Mouse (Mus musculus) midbrain, embryonic 14.5 days (tissue): ENCODE data around the gene Gria2. TPM values are rescaled to one million over a fixed set of nuclear protein-coding genes. Genes with fewer than 3 reads are reported as not detected.
A peak's percentile ranks its signal among the peaks of the same experiment; 100 is the strongest.

Experiments used
- ATAC-seq: fragments of 200-750 bp; cut with Nextera tagmentation; 2 replicates; pipeline ENCODE4 v1.8.0; 2017; ENCODE audit warnings: moderate number of reproducible peaks, moderate library complexity; ENCODE audit not compliant: low FRiP score, low TSS enrichment
- DNase-seq: peaks from one replicate; pipeline ENCODE4 v3.0.0-alpha.2; 2015
- H3K27ac ChIP-seq: fragments of 300-500 bp; sonication (generic); replicated peaks from 2 replicates; pipeline ENCODE4 v1.5.1; 2014; ENCODE audit warnings: mild to moderate bottlenecking, low read depth, low read length, moderate library complexity
- H3K27me3 ChIP-seq: fragments of 300-500 bp; sonication (generic); 2 replicates; pipeline ENCODE4 v1.6.1; 2014; ENCODE audit warnings: low read length, control low read depth, mixed read lengths; ENCODE audit not compliant: control insufficient read depth, insufficient read depth
- H3K36me3 ChIP-seq: fragments of 300-500 bp; sonication (generic); 2 replicates; pipeline ENCODE4 v1.6.1; 2014; ENCODE audit warnings: low read length, control low read depth; ENCODE audit not compliant: control insufficient read depth, insufficient read depth
- H3K4me1 ChIP-seq: fragments of 300-500 bp; sonication (generic); 2 replicates; pipeline ENCODE4 v1.6.1; 2014; ENCODE audit warnings: mild to moderate bottlenecking, antibody characterized with exemption, low read length, control low read depth; ENCODE audit not compliant: control insufficient read depth, insufficient read depth
- H3K4me2 ChIP-seq: fragments of 300-500 bp; sonication (generic); 2 replicates; pipeline ENCODE4 v1.6.1; 2014; ENCODE audit warnings: mild to moderate bottlenecking, low read length, moderate library complexity
- H3K4me3 ChIP-seq: fragments of 300-500 bp; sonication (generic); replicated peaks from 2 replicates; pipeline ENCODE4 v1.5.1; 2014; ENCODE audit warnings: low read depth, low read length
- H3K9ac ChIP-seq: fragments of 300-500 bp; sonication (generic); replicated peaks from 2 replicates; pipeline ENCODE4 v1.6.1; 2014; ENCODE audit warnings: mild to moderate bottlenecking, low read length, moderate library complexity
- H3K9me3 ChIP-seq: fragments of 300-500 bp; sonication (generic); 2 replicates; pipeline ENCODE4 v1.6.1; 2016; ENCODE audit warnings: low read length, control low read depth, mixed read lengths; ENCODE audit not compliant: control insufficient read depth
- WGBS: fragments of 180-500 bp; shearing (Covaris S2); extraction: QIAGEN DNeasy Blood & Tissue Kit; methylation state at CpG from one replicate; pipeline ENCODE4 v1.1.7; 2014; 5-methylcytosine and 5-hydroxymethylcytosine counted together
- polyA plus RNA-seq: library from polyadenylated mRNA; unstranded; fragments of >200 nt; fragmentation: Nextera tagmentation; extraction: Ambion mirVana; gene quantifications from 2 replicates; pipeline ENCODE4 v1.2.1, GENCODE M21; 2014

Gria2 gene
- polyA plus RNA-seq, 1 experiment from 2014 or later: 179 TPM

- H3K9me3 ChIP-seq: no peaks in the 10 kb centered on the region
- H3K27me3 ChIP-seq: no peaks in the 10 kb centered on the region
- H3K9ac ChIP-seq: no peak overlapping the region
- H3K4me3 ChIP-seq: no peak overlapping the region
- no peak overlapping the region for H3K27ac ChIP-seq
- H3K4me1 ChIP-seq: peaks cover 4% of the 10 kb centered on the region; the same call in 1 of the 2 replicates
- H3K4me2 ChIP-seq: no peak overlapping the region
- WGBS: 7% methylated on average over 1 of the region's 1 CpGs
- no peaks in the 10 kb centered on the region for H3K36me3 ChIP-seq
- peak; percentile 85 for DNase-seq
- ATAC-seq: no peak
These were observed 2.7 kb upstream of the Gria2 start for GRCm38 (mm10) chr3:80805327-80805726.

DNA sequence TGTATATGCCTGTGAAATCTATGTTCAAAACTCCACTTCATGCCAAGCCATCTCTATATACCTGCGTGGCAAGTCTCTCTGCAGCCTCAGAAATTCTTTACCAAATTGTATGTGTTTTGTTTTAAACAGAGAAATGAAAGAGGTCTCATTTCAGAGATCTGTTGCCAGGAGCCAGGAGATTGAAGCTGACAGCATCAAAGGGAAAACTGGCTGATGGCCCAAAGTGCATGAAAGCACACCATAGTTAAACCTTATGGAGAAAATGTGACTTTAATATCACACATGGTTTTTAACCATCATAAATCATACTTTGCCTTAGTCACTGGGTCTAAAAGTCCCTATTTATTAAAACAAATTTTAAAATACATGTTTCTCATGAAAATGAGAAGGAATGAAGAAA, 1.2 kb upstream of the Gria2 start:
- Histone ChIP-seq H3K4me2 (peak overlapping the region; percentile 73), H3K27ac (peak overlapping the region; percentile 97), H3K27me3 (no peaks in the 10 kb centered on the region), H3K4me1 (peaks cover 12% of the 10 kb centered on the region), H3K4me3 (no peak overlapping the region; the same call in 1 of the 2 replicates), H3K9me3 (no peaks in the 10 kb centered on the region), H3K36me3 (no peaks in the 10 kb centered on the region), H3K9ac (0 out of 2 replicates have a peak overlapping the region, but pooled peaks have one; percentile 7)
- WGBS: 62% methylated on average over 1 of the region's 1 CpGs
- DNase-seq (peak; percentile 15), ATAC-seq (no peak)

DNA sequence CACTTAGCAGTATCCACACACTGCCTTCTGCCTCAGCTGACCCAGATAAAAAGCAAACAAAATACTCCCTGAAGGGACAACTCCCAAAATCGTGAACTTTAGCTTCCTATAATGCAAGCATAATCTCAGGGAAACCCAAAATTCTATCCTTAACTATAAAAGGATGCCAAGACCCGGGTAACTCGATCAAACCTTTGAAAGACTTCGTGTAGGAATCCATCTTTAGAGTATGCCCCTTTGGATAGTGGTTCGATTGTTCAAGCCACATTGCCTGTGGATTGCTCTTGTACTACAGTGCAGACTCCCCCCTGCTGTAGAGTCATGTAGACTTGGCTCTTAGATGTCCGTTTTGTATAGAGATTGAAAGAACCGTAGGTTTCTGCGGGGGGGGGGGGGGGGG, 576 bp upstream of the Gria2 start:
- peak overlapping the region; percentile 73 for H3K4me2 ChIP-seq
- ATAC-seq (no peak; the same call in 1 of the 2 replicates), DNase-seq (peak; percentile 64)
- peaks cover 18% of the 10 kb centered on the region for H3K4me1 ChIP-seq
- 44% methylated on average over 8 of the region's 8 CpGs for WGBS
- peak overlapping the region; percentile 97 for H3K27ac ChIP-seq
- H3K4me3 ChIP-seq: peak overlapping the region; percentile 76
- peak overlapping the region; percentile 92 for H3K9ac ChIP-seq
- H3K9me3 ChIP-seq: no peaks in the 10 kb centered on the region
- H3K27me3 ChIP-seq: no peaks in the 10 kb centered on the region
- no peaks in the 10 kb centered on the region for H3K36me3 ChIP-seq

DNA sequence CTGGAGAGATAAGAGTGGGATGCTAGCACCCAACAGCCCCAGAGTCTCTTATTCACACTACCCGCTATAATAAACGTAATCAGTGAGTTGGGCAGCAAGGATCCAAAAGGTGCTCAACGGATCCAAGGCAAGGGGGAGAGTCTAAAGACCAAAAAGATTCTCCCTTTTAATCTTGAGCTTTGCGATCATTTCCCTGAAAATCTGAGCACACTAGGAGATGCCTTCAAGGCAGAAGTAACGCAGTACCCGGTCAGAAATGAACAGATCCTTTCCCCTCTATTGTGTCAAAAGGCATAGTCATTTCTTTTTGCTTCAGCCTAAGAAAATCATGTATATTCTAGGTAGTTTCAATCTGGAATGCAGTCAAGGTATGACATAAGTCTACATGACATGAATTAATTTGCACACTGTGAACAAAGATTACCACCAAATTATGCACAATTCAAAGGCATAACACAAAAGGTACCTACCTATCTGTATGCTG, 766 bp downstream of the Gria2 start:
- no peak for ATAC-seq

GRCm38 (mm10) chr3:80800995-80801826, 1.4 kb downstream of the Gria2 start:
- H3K9ac ChIP-seq: peak overlapping the region; percentile 92
- peak overlapping the region; percentile 76 for H3K4me3 ChIP-seq
- no peaks in the 10 kb centered on the region for H3K27me3 ChIP-seq
- H3K36me3 ChIP-seq: no peaks in the 10 kb centered on the region
- WGBS: 4% methylated on average over 33 of the region's 33 CpGs
- H3K4me1 ChIP-seq: peaks cover 21% of the 10 kb centered on the region
- H3K4me2 ChIP-seq: peak overlapping the region; percentile 73
- peak overlapping the region; percentile 97 for H3K27ac ChIP-seq
- DNase-seq (peak; percentile 83), ATAC-seq (peak; percentile 53)
- no peaks in the 10 kb centered on the region for H3K9me3 ChIP-seq

More for the DNA sequence above, 766 bp downstream of the Gria2 start:
- H3K27me3 ChIP-seq: no peaks in the 10 kb centered on the region
- H3K9me3 ChIP-seq: no peaks in the 10 kb centered on the region
- peaks cover 21% of the 10 kb centered on the region for H3K4me1 ChIP-seq
- H3K36me3 ChIP-seq: no peaks in the 10 kb centered on the region
- peak overlapping the region; percentile 76 for H3K4me3 ChIP-seq
- peak overlapping the region; percentile 97 for H3K27ac ChIP-seq
- peak overlapping the region; percentile 73 for H3K4me2 ChIP-seq
- 7% methylated on average over 6 of the region's 6 CpGs for WGBS
- H3K9ac ChIP-seq: peak overlapping the region; percentile 92
- peak; percentile 65 for DNase-seq

- Histone ChIP-seq H3K4me1 (peaks cover 21% of the 10 kb centered on the region), H3K4me2 (peak overlapping the region; percentile 73), H3K9ac (peak overlapping the region; percentile 92), H3K4me3 (peak overlapping the region; percentile 76), H3K36me3 (no peaks in the 10 kb centered on the region), H3K27ac (peak overlapping the region; percentile 97), H3K9me3 (no peaks in the 10 kb centered on the region), H3K27me3 (no peaks in the 10 kb centered on the region)
- DNase-seq (peak; percentile 64), ATAC-seq (peak; percentile 7; the same call in 1 of the 2 replicates)
- 2% methylated on average over 29 of the region's 29 CpGs for WGBS
These were observed 2.2 kb downstream of the Gria2 start for GRCm38 (mm10) chr3:80800299-80800994.

DNA sequence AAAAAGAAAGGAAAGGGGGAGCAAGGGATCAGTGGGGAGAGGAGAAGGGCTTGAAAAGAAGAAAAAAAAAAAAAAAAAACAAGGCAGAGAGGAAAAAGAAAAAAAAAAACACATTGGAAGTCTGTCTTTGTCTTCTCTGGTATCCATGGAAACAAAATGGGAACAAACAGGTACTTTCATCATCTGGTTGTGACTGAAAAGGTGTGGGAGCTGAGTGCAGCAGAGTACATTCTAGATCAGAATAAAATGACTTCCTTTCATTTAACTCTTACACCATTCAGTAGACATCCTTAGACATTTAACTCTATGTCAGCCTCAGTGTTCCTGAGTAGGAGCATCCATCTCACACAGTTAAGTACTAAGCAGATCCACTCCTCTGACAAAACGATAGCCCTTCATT, 4.7 kb downstream of the Gria2 start:
- H3K9me3 ChIP-seq: no peaks in the 10 kb centered on the region
- peak overlapping the region; percentile 73 for H3K4me2 ChIP-seq
- no peaks in the 10 kb centered on the region for H3K36me3 ChIP-seq
- no peak overlapping the region for H3K27ac ChIP-seq
- ATAC-seq (no peak), DNase-seq (peak; percentile 23)
- 66% methylated on average over 1 of the region's 1 CpGs for WGBS
- H3K9ac ChIP-seq: no peak overlapping the region
- peaks cover 17% of the 10 kb centered on the region for H3K4me1 ChIP-seq
- peak overlapping the region; percentile 76 for H3K4me3 ChIP-seq
- no peaks in the 10 kb centered on the region for H3K27me3 ChIP-seq

DNA sequence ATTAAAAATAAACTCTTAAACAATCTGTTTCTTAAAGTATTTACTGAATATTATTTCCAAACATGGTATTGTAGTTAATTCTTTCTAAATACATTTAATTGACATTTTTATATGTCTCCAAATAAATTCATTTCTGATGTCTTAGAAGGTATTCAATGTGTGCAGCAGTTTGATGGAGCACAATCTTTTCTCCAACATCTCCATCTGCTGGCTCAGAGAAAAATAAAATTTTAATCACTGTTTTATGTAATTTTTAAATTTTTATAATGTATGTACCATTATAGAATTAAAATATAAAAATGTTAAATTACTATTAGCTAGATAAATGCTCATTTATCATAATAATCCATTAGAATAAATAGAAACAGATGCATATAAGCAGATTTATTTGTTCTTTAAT, 5.9 kb downstream of the Gria2 start:
- Histone ChIP-seq H3K9me3 (no peaks in the 10 kb centered on the region), H3K4me1 (peaks cover 17% of the 10 kb centered on the region), H3K4me3 (no peak overlapping the region), H3K4me2 (no peak overlapping the region), H3K27ac (no peak overlapping the region), H3K9ac (no peak overlapping the region), H3K36me3 (no peaks in the 10 kb centered on the region), H3K27me3 (no peaks in the 10 kb centered on the region)
- no peak for ATAC-seq
- DNase-seq: peak; percentile 39
